12 mouse cellular contexts compared by ENCODE assay signal in genomic region chr19:34876676-34877075, GRCm38 (mm10). TPM values are rescaled to one million over a fixed set of nuclear protein-coding genes. Genes with fewer than 3 reads are reported as not detected.
DNase-seq lines count a peak whose midpoint lies in the region; ATAC-seq and TF ChIP-seq lines count a peak whose summit lies in the region.
"Had no signal": no experiment of that assay in that cellular context is flagged by ENCODE, and none has a peak within 500 bp of the region (broad histone marks: within the 10 kb centered on the region; RNA-seq: fewer than 3 reads in every experiment).

No protein-coding gene starts in this region.

- ATAC-seq in forebrain, embryonic 12.5 days (ENCODE audit: low FRiP score) = no peak
- ATAC-seq in forebrain, embryonic 11.5 days (replicated peaks; ENCODE audit: low FRiP score) = no peak
- ATAC-seq in liver, embryonic 11.5 days (replicated peaks; ENCODE audit: low FRiP score) = no peak
- no peak for ATAC-seq in activated CD4-positive, CD25-positive, alpha-beta regulatory T cell, adult 4 months

- no peak for TF ChIP-seq CTCF in layer of hippocampus, adult 2 months (conservative IDR thresholded peaks at IDR 0.05)

- H3K27ac ChIP-seq in forebrain, embryonic 12.5 days = no peak overlapping the region
- H3K27ac ChIP-seq in forebrain, embryonic 11.5 days (ENCODE audit: low read depth, low read length) = no peak overlapping the region
- H3K27ac ChIP-seq in layer of hippocampus, adult 2 months = no peak overlapping the region
- peak overlapping the region; percentile 64; the same call in 1 of the 2 replicates for H3K27ac ChIP-seq in brown adipose tissue, adult 24 weeks (replicated peaks; ENCODE audit: low read depth, low read length)
- H3K27ac ChIP-seq in liver, embryonic 11.5 days (ENCODE audit: low read depth, low read length) = no peak overlapping the region
- H3K27ac ChIP-seq: stomach, embryonic 15.5 days had no signal

- WGBS in forebrain, embryonic 12.5 days = 81% methylated on average over 7 of the region's 7 CpGs
- 80% methylated on average over 7 of the region's 7 CpGs for WGBS in forebrain, embryonic 11.5 days
- WGBS in liver, embryonic 11.5 days = 73% methylated on average over 7 of the region's 7 CpGs

- DNase-seq in forebrain, embryonic 11.5 days (ENCODE audit: low spot score) = no peak
- DNase-seq in layer of hippocampus, adult 2 months (ENCODE audit: low spot score in 2 of 2) = no peak
- DNase-seq in layer of hippocampus, postnatal 14 days (ENCODE audit: low spot score in 2 of 2) = no peak
- no peak for DNase-seq in liver, embryonic 11.5 days (ENCODE audit: low spot score)
- no peak for DNase-seq in urinary bladder, postnatal 25 days (ENCODE audit: low spot score)
- DNase-seq: B cell, adult 2 months; layer of hippocampus, adult 9-11 months; retina, postnatal 1 day had no signal

- peak overlapping the region; percentile 71; the same call in 1 of the 2 replicates for H3K4me2 ChIP-seq in forebrain, embryonic 12.5 days
- no peak overlapping the region for H3K4me2 ChIP-seq in forebrain, embryonic 11.5 days (ENCODE audit: low read depth, low read length, severe bottlenecking)
- peak overlapping the region; percentile 91 for H3K4me2 ChIP-seq in liver, embryonic 11.5 days

- H3K4me1 ChIP-seq in forebrain, embryonic 12.5 days = peaks cover 21% of the 10 kb centered on the region
- 0 out of 2 replicates have a peak, but pooled peaks cover 1% of the 10 kb centered on the region for H3K4me1 ChIP-seq in forebrain, embryonic 11.5 days (replicated peaks; ENCODE audit: control insufficient read depth, insufficient read depth, low read length)
- peaks cover 12% of the 10 kb centered on the region for H3K4me1 ChIP-seq in brown adipose tissue, adult 24 weeks (ENCODE audit: control insufficient read depth, insufficient read depth, insufficient read length, low read length)
- 0 out of 2 replicates have a peak, but pooled peaks cover 3% of the 10 kb centered on the region for H3K4me1 ChIP-seq in liver, embryonic 11.5 days (replicated peaks; ENCODE audit: control insufficient read depth, insufficient read depth, low read length)

- 0 out of 2 replicates have a peak, but pooled peaks cover 3% of the 10 kb centered on the region for H3K27me3 ChIP-seq in forebrain, embryonic 12.5 days
- no peaks in the 10 kb centered on the region for H3K27me3 ChIP-seq in forebrain, embryonic 11.5 days (ENCODE audit: control insufficient read depth, insufficient read depth, low read length)
- no peaks in the 10 kb centered on the region for H3K27me3 ChIP-seq in liver, embryonic 11.5 days (replicated peaks; ENCODE audit: control insufficient read depth, insufficient read depth, low read length)
- H3K27me3 ChIP-seq: stomach, embryonic 15.5 days had no signal

- H3K9me3 ChIP-seq in forebrain, embryonic 12.5 days = no peaks in the 10 kb centered on the region
- H3K9me3 ChIP-seq in forebrain, embryonic 11.5 days (ENCODE audit: control insufficient read depth, low read length) = no peaks in the 10 kb centered on the region
- H3K9me3 ChIP-seq in liver, embryonic 11.5 days (ENCODE audit: control insufficient read depth, low read length) = no peaks in the 10 kb centered on the region
- H3K9me3 ChIP-seq: stomach, embryonic 15.5 days had no signal

- H3K4me3 ChIP-seq in forebrain, embryonic 12.5 days (replicated peaks) = no peak overlapping the region
- H3K4me3 ChIP-seq in forebrain, embryonic 11.5 days (ENCODE audit: low read depth, low read length) = no peak overlapping the region
- peak overlapping the region; percentile 78 for H3K4me3 ChIP-seq in layer of hippocampus, adult 2 months
- H3K4me3 ChIP-seq in brown adipose tissue, adult 24 weeks (ENCODE audit: insufficient read depth, low read depth, low read length) = peak overlapping the region; percentile 39
- peak overlapping the region; percentile 5; the same call in 1 of the 2 replicates for H3K4me3 ChIP-seq in liver, embryonic 11.5 days (ENCODE audit: low read depth, low read length)

- no peak overlapping the region for H3K9ac ChIP-seq in forebrain, embryonic 12.5 days
- H3K9ac ChIP-seq in forebrain, embryonic 11.5 days (ENCODE audit: low read length) = no peak overlapping the region
- no peak overlapping the region for H3K9ac ChIP-seq in liver, embryonic 11.5 days (ENCODE audit: low read depth, low read length)
- H3K9ac ChIP-seq: stomach, embryonic 15.5 days had no signal

- no peaks in the 10 kb centered on the region for H3K36me3 ChIP-seq in forebrain, embryonic 12.5 days (replicated peaks)
- H3K36me3 ChIP-seq in forebrain, embryonic 11.5 days (ENCODE audit: control insufficient read depth, insufficient read depth, low read length) = no peaks in the 10 kb centered on the region
- no peaks in the 10 kb centered on the region for H3K36me3 ChIP-seq in liver, embryonic 11.5 days (ENCODE audit: control insufficient read depth, insufficient read depth, low read length)
- H3K36me3 ChIP-seq: stomach, embryonic 15.5 days had no signal

RNA-seq across cellular contexts. Expression of gene Pank1, which starts 2.6 kb away (rescaled TPM):
- 9.2 and 9.9 TPM in 2 replicates for polyA plus RNA-seq in forebrain, embryonic 12.5 days (2016; fragmentation: Nextera tagmentation; extraction: Ambion mirVana)
- 10.7 and 11.5 TPM in 2 replicates for polyA plus RNA-seq in forebrain, embryonic 11.5 days (2014; fragmentation: Nextera tagmentation; extraction: Ambion mirVana)
- 10 to 100 TPM; 19.6 to 21.7 TPM for total RNA-seq in layer of hippocampus, adult 2 months (2021)
- 10 to 100 TPM; 19.2 to 21.4 TPM for total RNA-seq in layer of hippocampus, postnatal 14 days (2021)
- 200 and 231 TPM in 2 replicates for polyA plus RNA-seq in brown adipose tissue, adult 24 weeks (2012; ENCODE audit: insufficient read depth, insufficient read length, missing spikeins)
- 7.8 and 8.7 TPM in 2 replicates for polyA plus RNA-seq in liver, embryonic 11.5 days (2014; fragmentation: Nextera tagmentation; extraction: Ambion mirVana)
- polyA plus RNA-seq in activated CD4-positive, CD25-positive, alpha-beta regulatory T cell, adult 4 months (2017; shearing (Covaris generic)) = 1 to 10 TPM in 1 of 2 experiments, under 1 TPM in 1; 0.53 to 1.1 TPM

RNA-seq across cellular contexts. Expression of gene Kif20b, which starts 45.5 kb away (rescaled TPM):
- 69.7 and 80.4 TPM in 2 replicates for polyA plus RNA-seq in forebrain, embryonic 12.5 days (2016; fragmentation: Nextera tagmentation; extraction: Ambion mirVana)
- polyA plus RNA-seq in forebrain, embryonic 11.5 days (2014; fragmentation: Nextera tagmentation; extraction: Ambion mirVana) = 78.8 and 83.6 TPM in 2 replicates
- total RNA-seq in layer of hippocampus, adult 2 months (2021) = 1 to 10 TPM in 1 of 2 experiments, under 1 TPM in 1; 1.00 to 1.5 TPM
- 1 to 10 TPM; 1.4 to 3.0 TPM for total RNA-seq in layer of hippocampus, postnatal 14 days (2021)
- polyA plus RNA-seq in brown adipose tissue, adult 24 weeks (2012; ENCODE audit: insufficient read depth, insufficient read length, missing spikeins) = 0.95 TPM in 1 of 2 replicates, not detected in the other
- polyA plus RNA-seq in liver, embryonic 11.5 days (2014; fragmentation: Nextera tagmentation; extraction: Ambion mirVana) = 54.8 and 55.0 TPM in 2 replicates
- polyA plus RNA-seq in activated CD4-positive, CD25-positive, alpha-beta regulatory T cell, adult 4 months (2017; shearing (Covaris generic)) = 10 to 100 TPM; 34.3 to 36.9 TPM

Comparison
In these comparisons a context has a peak if more than half of its experiments do, and no peak if none do; other contexts are left out.
1. H3K4me3 ChIP-seq: peak in layer of hippocampus, adult 2 months (single experiment), brown adipose tissue, adult 24 weeks (single experiment) and liver, embryonic 11.5 days (single experiment); none in forebrain, embryonic 12.5 days (single experiment) and forebrain, embryonic 11.5 days (single experiment).
2. RNA of gene Pank1, which starts 2.6 kb away (polyA plus RNA-seq): 200 to 231 TPM in brown adipose tissue, adult 24 weeks; 10.7 to 11.5 TPM in forebrain, embryonic 11.5 days, 9.2 to 9.9 TPM in forebrain, embryonic 12.5 days, 7.8 to 8.7 TPM in liver, embryonic 11.5 days and 0.53 to 1.1 TPM in activated CD4-positive, CD25-positive, alpha-beta regulatory T cell, adult 4 months; every median in the first group is over 10 times any median in the second.
3. RNA of gene Kif20b, which starts 45.5 kb away (polyA plus RNA-seq): 78.8 to 83.6 TPM in forebrain, embryonic 11.5 days, 69.7 to 80.4 TPM in forebrain, embryonic 12.5 days, 54.8 to 55.0 TPM in liver, embryonic 11.5 days and 34.3 to 36.9 TPM in activated CD4-positive, CD25-positive, alpha-beta regulatory T cell, adult 4 months; 0.95 TPM in brown adipose tissue, adult 24 weeks; every median in the first group is over 10 times any median in the second.